Mouse (Mus musculus): ENCODE data around the gene Dhx34. TPM values are rescaled to one million over a fixed set of nuclear protein-coding genes. Genes with fewer than 3 reads are reported as not detected.

The Dhx34 gene
- polyA plus RNA-seq, 1 experiment from 2014 or later: 19.9 TPM

DNA sequence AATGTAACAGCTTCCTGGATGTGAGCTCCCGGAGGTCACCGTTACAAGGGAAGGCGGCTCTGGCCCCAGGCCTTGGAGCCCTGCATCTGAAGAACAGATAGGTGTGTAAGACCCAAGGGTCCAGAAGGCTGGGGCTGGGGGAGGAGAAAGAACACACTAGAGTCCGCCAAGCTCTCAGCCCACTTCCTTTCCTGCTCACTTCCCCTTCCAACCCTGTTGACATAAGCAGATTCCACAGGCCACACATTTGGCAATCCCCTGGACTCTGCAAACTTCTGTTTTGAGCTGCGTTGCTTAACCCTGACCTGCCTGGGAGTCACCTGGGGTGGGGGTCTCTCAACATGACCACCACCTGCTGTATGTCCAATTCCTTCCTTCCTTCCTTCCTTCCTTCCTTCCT is 22.2 kb upstream of the Dhx34 start, which contains the start of gene C5ar2:
Gene C5ar2 (minus strand): TSS at position 88 of the 400 bp plus-strand sequence.
- Histone ChIP-seq H3K4me1 (no peaks in the 10 kb centered on the region), H3K36me3 (no peaks in the 10 kb centered on the region), H3K9me3 (replicated peaks) (no peaks in the 10 kb centered on the region), H3K27ac (replicated peaks) (no peak within 1 kb of the TSS), H3K4me3 (no peak within 1 kb of the TSS), H3K27me3 (ENCODE audit: low read depth, poor library complexity, severe bottlenecking) (no peaks in the 10 kb centered on the region)
- 82% methylated on average over 5 of the region's 5 CpGs for WGBS
- DNase-seq (ENCODE audit: low spot score): no peak

DNA sequence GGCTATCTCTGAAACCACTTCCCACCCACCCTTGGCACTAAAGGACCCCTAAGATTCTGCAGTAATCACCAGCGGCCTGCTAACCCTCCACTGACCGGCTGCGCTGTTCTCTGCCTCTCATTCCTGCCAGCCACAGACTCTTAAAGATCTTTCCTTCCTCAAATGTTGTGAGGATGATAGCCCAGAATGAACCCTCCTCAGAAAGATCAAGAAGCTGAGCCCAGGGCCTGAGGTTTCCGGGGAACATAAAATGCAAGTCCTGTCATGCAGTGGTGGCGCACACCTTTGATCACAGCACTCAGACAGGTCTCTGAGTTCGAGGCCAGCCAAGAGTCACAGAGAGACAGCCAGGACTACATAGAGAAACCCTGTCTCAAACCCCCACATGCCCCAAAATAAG is 20.4 kb upstream of the Dhx34 start:
- H3K27me3 ChIP-seq (ENCODE audit: low read depth, poor library complexity, severe bottlenecking): no peaks in the 10 kb centered on the region
- H3K36me3 ChIP-seq: no peaks in the 10 kb centered on the region
- no peaks in the 10 kb centered on the region for H3K4me1 ChIP-seq
- no peak for DNase-seq (ENCODE audit: low spot score)
- no peak overlapping the region for H3K27ac ChIP-seq (replicated peaks)
- H3K4me3 ChIP-seq: no peak overlapping the region
- 90% methylated on average over 6 of the region's 6 CpGs for WGBS
- H3K9me3 ChIP-seq (replicated peaks): no peaks in the 10 kb centered on the region

DNA sequence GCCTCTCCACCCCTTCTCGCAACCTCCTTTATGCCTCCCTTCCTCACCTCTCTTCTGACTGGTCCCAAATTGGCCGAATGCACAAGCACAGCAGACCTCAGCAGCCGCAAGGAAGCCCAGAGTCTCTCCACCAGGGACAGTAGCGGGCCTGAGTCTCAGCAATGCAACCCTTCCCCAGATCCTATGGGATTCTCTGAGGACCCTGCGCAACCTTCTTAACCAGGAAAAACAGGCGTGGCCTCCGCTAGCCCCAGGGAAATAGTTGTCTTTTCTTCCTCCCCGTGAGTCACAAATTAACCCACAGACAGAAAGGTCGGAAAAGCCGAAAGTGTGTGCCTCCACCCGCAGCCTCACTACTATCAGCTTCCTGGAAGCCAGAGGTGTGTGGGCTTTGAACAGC is 19.9 kb upstream of the Dhx34 start:
- 68% methylated on average over 11 of the region's 11 CpGs for WGBS
- Histone ChIP-seq H3K4me3 (no peak overlapping the region), H3K9me3 (replicated peaks) (no peaks in the 10 kb centered on the region), H3K36me3 (no peaks in the 10 kb centered on the region), H3K27ac (replicated peaks) (no peak overlapping the region), H3K4me1 (no peaks in the 10 kb centered on the region), H3K27me3 (ENCODE audit: low read depth, poor library complexity, severe bottlenecking) (no peaks in the 10 kb centered on the region)
- no peak for DNase-seq (ENCODE audit: low spot score)

DNA sequence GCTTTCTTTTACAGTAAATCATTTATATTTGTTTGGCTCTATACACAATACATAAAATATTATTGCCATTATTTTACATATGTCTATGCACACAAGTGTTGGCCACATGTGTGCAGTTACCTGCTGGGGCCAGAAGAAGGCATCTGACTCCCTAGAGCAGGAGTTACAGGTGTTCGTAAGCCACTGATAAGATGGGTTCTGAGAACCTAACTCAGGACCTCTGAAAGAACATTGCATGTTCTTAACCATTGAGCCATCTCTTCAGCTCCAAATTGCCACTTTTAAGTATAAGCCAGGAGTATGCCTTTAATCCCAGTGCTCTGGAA is 19.1 kb upstream of the Dhx34 start:
- no peaks in the 10 kb centered on the region for H3K27me3 ChIP-seq (ENCODE audit: low read depth, poor library complexity, severe bottlenecking)
- H3K4me1 ChIP-seq: no peaks in the 10 kb centered on the region
- no peak overlapping the region for H3K27ac ChIP-seq (replicated peaks)
- H3K4me3 ChIP-seq: no peak overlapping the region
- H3K9me3 ChIP-seq (replicated peaks): no peaks in the 10 kb centered on the region
- WGBS: 97% methylated on average over 1 of the region's 1 CpGs
- H3K36me3 ChIP-seq: no peaks in the 10 kb centered on the region
- no peak for DNase-seq (ENCODE audit: low spot score)

DNA sequence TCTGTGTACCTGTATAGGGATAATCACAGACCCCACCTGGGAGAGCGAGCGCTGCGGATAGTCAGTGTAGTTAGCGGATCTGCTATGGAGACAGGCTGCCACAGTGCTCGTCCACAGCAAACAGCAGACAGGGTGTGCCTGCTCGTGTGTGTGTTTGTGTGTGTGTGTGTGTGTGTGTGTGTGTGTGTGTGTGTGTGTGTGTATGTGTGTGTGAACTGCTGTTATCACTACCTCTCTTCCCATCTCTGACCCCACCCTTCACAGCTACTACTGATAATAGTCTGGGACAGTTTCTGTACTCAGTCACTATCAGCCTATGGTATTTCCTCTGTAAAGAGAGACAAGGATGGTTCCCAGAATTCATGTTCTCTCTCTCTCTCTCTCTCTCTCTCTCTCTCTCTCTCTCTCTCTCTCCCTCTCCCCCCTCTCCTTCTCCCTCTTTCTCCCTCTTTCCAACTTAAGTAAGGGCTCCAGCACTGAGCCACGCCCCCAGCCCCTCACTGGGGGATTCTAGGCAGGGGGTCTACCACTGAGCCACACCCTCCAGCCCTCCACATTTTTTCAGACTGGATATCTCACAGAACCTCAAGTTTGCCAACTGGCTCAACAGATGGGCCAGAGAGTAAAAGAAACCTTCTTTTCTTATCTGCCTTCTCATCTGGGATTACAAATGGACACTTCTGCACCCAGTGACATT is 18.6 kb upstream of the Dhx34 start:
- no peaks in the 10 kb centered on the region for H3K9me3 ChIP-seq (replicated peaks)
- no peaks in the 10 kb centered on the region for H3K27me3 ChIP-seq (ENCODE audit: low read depth, poor library complexity, severe bottlenecking)
- no peak overlapping the region for H3K4me3 ChIP-seq
- no peak for DNase-seq (ENCODE audit: low spot score)
- no peak overlapping the region for H3K27ac ChIP-seq (replicated peaks)
- H3K4me1 ChIP-seq: no peaks in the 10 kb centered on the region
- WGBS: 85% methylated on average over 7 of the region's 7 CpGs
- no peaks in the 10 kb centered on the region for H3K36me3 ChIP-seq

DNA sequence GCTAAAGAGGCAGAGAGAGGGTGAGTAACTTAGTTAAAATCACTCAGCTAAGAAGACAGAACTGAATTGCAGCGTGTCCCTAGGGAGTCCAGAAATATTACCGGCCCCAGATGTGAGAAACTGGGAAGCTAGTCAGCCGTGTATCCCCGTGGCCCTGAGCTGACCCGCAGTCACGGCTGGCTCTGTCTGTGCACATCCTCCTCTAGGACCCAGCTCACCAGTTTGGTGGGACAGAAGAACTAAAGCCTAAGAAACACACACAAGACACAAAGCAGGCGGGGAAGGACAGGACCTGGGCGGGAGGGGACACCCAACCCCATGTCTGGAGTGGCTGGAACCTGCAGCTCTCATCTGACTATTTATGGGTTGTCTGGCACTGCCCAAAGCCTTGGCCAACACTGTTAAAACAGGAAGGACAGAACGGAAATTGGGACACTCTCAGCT is 17.7 kb upstream of the Dhx34 start:
- 69% methylated on average over 9 of the region's 9 CpGs for WGBS
- Histone ChIP-seq H3K4me1 (no peaks in the 10 kb centered on the region), H3K36me3 (no peaks in the 10 kb centered on the region), H3K27me3 (ENCODE audit: low read depth, poor library complexity, severe bottlenecking) (no peaks in the 10 kb centered on the region), H3K9me3 (replicated peaks) (no peaks in the 10 kb centered on the region), H3K4me3 (no peak overlapping the region), H3K27ac (replicated peaks) (no peak overlapping the region)
- no peak for DNase-seq (ENCODE audit: low spot score)

DNA sequence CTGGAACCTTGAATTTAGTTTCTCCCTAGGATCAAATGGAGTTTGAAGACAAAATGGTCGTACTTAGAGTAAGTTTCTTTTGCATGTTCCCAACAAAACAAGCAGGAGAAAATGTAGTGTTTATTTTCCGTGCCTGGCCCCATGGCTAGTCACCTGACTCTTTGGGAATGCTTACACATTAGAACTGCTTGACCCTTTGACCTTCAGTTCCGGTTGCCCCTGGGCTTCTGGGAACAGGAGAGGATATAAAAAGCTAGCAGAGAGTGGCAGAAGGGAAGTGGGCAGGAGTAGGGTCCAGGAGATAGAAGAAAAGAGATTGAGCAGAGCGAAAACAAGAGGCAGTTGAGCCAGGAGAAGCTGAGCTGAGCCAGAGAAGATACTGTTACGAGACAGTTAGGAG is 8.0 kb upstream of the Dhx34 start:
- Histone ChIP-seq H3K9me3 (replicated peaks) (peaks cover 14% of the 10 kb centered on the region; the same call in 1 of the 2 replicates), H3K4me3 (no peak overlapping the region), H3K36me3 (no peaks in the 10 kb centered on the region), H3K27me3 (ENCODE audit: low read depth, poor library complexity, severe bottlenecking) (no peaks in the 10 kb centered on the region), H3K27ac (replicated peaks) (no peak overlapping the region), H3K4me1 (peaks cover 5% of the 10 kb centered on the region; the same call in 1 of the 2 replicates)
- WGBS: 58% methylated on average over 5 of the region's 5 CpGs
- DNase-seq (ENCODE audit: low spot score): peak; percentile 25

DNA sequence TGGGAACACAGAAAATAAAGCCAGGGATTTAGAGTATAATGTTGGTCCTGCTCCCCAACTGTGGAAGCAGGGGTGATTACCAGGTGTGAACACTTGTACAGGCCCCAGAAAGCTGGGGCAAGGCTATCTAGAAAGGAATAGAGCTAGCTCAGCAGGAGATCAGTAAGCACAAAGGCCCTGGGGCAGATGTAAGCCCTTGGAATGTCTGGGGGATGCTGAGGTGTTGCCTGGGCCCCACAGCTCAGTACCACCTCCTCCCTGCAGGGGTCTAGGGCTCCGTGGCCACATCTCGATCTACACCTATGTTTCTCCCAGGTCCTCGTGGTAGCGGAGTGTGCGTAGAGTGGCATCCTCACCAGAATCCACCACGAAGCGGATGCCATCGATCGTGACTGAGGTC is 7.9 kb downstream of the Dhx34 start:
- H3K4me3 ChIP-seq: no peak overlapping the region
- H3K27me3 ChIP-seq (ENCODE audit: low read depth, poor library complexity, severe bottlenecking): no peaks in the 10 kb centered on the region
- no peak overlapping the region for H3K27ac ChIP-seq (replicated peaks)
- 92% methylated on average over 9 of the region's 9 CpGs for WGBS
- H3K36me3 ChIP-seq: peaks cover 99% of the 10 kb centered on the region
- H3K9me3 ChIP-seq (replicated peaks): no peaks in the 10 kb centered on the region
- H3K4me1 ChIP-seq: no peaks in the 10 kb centered on the region
- no peak for DNase-seq (ENCODE audit: low spot score)

DNA sequence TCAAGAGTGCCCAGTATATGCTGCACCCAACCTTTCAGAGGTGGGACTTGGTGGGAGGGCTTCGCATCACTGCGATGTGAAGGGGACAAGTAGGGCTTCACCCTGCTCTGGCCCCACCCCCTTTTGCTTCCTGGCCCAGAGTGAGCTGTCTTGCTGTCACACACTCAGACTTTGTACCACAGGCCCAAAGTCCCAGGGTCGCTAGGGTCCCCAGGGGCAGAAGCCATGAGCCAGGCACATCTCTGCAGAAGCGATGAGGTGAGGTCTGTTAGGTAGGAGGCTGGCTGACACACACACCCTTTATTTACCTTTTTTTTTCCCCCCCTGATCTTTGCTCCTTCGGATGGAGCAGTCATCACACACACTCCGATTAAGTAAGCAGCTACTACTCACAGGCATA is 8.6 kb downstream of the Dhx34 start:
- Histone ChIP-seq H3K27me3 (ENCODE audit: low read depth, poor library complexity, severe bottlenecking) (no peaks in the 10 kb centered on the region), H3K9me3 (replicated peaks) (no peaks in the 10 kb centered on the region), H3K4me3 (no peak overlapping the region), H3K27ac (replicated peaks) (no peak overlapping the region), H3K36me3 (peaks cover 99% of the 10 kb centered on the region), H3K4me1 (no peaks in the 10 kb centered on the region)
- no peak for DNase-seq (ENCODE audit: low spot score)
- WGBS: 92% methylated on average over 6 of the region's 6 CpGs

DNA sequence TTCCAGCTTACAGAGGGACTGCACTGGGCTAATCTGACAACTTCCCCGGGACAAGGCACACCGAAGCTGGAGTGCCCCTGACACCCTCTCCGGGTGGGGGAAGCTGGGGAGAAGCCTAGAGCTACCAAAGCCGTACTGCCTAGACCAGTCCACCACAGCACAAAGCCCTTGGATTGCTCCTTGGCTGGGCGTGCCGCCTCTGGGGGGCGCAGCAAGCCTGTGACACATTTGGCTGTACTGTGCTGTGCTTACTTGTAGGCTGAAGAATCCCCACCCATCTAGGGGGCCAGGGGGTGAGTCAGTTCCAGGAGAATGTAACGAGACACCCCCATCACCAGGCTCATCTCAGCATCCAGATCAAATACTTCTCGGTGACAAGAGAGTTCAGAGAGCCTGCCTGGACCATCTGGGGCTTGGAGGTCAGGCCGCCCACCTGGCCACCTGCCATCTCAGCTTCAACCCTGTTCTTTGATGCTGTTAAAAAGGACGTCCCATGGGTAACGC is 10.9 kb downstream of the Dhx34 start:
- Histone ChIP-seq H3K4me1 (no peaks in the 10 kb centered on the region), H3K36me3 (peaks cover 96% of the 10 kb centered on the region), H3K4me3 (no peak overlapping the region), H3K27me3 (ENCODE audit: low read depth, poor library complexity, severe bottlenecking) (no peaks in the 10 kb centered on the region), H3K27ac (replicated peaks) (no peak overlapping the region), H3K9me3 (replicated peaks) (no peaks in the 10 kb centered on the region)
- no peak for DNase-seq (ENCODE audit: low spot score)
- 81% methylated on average over 12 of the region's 12 CpGs for WGBS

DNA sequence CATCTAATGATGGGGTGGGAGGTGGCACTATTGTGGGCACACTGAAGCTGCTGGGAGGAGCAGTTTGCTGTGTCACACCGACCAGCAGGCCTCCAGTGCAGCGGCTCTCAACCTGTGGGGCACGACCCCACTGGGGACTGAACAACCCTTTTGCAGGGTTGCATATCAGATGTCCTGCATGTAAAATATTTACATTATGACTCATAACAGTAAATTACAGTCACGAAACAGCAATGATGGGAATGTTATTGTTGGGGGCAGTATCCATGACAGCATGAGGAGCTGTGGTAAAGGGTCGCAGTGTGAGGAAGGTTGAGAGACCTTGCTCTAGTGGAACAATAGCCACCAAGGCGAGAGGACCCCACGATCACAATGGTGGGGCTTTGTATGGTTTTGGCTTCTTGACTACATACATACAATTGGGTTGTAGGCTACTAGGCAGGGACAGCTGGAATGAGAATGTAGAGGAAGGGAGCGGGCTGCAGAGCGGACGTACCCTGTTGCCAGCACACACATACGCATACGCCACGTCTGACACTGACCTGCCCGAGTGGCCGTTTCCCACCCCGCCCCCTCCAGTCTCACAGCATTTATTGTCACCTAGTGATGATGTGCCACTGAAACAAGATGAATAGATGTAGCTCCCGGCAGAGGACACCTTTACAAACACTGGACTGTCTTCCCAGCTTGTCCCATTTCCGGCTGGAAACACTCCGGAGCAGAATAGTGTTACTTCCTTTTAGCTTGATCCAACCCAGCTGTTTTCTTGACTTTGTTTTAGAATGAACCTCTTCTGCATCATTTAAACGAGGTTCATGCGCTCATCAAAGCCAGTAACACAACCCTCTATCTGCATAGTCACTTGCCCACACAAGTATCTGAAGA is 12.8 kb downstream of the Dhx34 start:
- 90% methylated on average over 21 of the region's 21 CpGs for WGBS
- DNase-seq (ENCODE audit: low spot score): no peak
- Histone ChIP-seq H3K9me3 (replicated peaks) (no peaks in the 10 kb centered on the region), H3K27ac (replicated peaks) (no peak overlapping the region), H3K36me3 (peaks cover 96% of the 10 kb centered on the region), H3K4me3 (no peak overlapping the region), H3K27me3 (ENCODE audit: low read depth, poor library complexity, severe bottlenecking) (no peaks in the 10 kb centered on the region), H3K4me1 (no peaks in the 10 kb centered on the region)

DNA sequence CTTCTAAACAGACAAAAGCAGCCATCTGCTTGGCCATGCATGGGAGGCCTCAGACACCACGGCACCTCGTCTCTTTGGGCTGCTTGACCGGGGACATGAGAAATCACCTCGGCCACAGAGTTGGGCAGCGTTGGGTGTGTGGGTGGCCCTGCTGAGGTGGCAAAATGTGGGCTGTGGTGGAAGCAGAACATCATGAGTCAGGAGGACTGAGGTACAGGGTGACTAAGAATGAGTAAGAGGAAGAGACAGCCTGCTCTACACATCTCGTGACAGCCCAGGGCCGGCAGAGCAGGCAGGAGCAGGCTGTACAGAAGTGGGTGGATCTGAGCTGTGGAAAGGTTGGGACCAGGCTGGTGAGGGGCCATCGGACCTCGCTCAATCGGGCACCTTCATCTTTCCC is 14.3 kb downstream of the Dhx34 start:
- 93% methylated on average over 10 of the region's 10 CpGs for whole genome bisulfite sequencing
- DNase-seq (ENCODE audit: low spot score): no peak
- Histone ChIP-seq H3K4me1 (no peaks in the 10 kb centered on the region), H3K27me3 (ENCODE audit: low read depth, poor library complexity, severe bottlenecking) (no peaks in the 10 kb centered on the region), H3K9me3 (replicated peaks) (no peaks in the 10 kb centered on the region), H3K27ac (replicated peaks) (no peak overlapping the region), H3K4me3 (no peak overlapping the region), H3K36me3 (peaks cover 96% of the 10 kb centered on the region)

DNA sequence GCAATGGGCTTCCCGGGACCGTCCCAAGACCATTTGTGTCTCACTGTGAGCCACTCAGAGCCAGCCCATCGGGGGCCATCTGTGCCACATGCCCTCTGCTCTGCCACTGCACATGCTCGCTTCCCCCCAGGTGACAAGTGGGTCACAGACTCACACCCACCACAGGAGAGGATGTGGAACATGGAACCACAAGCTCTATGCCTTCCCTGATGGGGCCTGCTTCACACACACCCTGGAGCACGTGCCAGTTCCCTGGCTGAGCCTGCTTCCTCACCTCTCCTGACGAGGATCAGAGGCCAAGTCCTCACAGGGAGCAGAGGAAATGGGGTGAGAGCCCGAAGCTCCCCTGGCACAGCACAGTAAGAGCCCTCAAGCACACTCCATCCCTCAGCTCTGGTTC is 14.8 kb downstream of the Dhx34 start:
- DNase-seq (ENCODE audit: low spot score): no peak
- H3K27me3 ChIP-seq (ENCODE audit: low read depth, poor library complexity, severe bottlenecking): no peaks in the 10 kb centered on the region
- H3K4me1 ChIP-seq: no peaks in the 10 kb centered on the region
- no peak overlapping the region for H3K27ac ChIP-seq (replicated peaks)
- 84% methylated on average over 7 of the region's 7 CpGs for WGBS
- H3K4me3 ChIP-seq: no peak overlapping the region
- no peaks in the 10 kb centered on the region for H3K9me3 ChIP-seq (replicated peaks)
- peaks cover 96% of the 10 kb centered on the region for H3K36me3 ChIP-seq
